Mouse (Mus musculus): Measurements from ENCODE around the gene Hcst. TPM values are rescaled to one million over a fixed set of nuclear protein-coding genes. Genes with fewer than 3 reads are reported as not detected.

The Hcst gene
- polyA plus RNA-seq, 1 experiment from 2014 or later, result 0.91 TPM

DNA sequence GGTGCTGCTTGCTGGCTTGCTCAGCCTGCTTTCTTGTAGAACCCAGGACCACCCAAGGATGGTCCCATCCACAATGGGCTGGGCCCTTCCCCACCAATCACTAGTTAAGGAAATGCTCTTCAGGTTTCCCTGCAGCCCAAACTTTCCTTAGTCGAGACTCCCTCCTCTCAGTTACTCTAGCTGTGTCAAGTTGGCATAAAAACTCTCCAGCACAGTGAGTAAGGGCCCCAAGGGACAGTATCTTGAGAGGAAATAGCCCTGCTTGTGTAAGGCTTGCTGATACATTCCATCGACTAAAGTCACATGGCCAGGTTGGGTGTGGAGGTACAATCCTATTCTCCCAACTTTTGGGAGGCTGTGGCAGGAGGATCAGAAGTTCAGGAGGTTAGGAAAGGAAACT is 10.5 kb upstream of the Hcst start:
- 44% methylated on average over 2 of the region's 2 CpGs for WGBS
- no peaks in the 10 kb centered on the region for H3K4me1 ChIP-seq
- ATAC-seq (ENCODE audit: insufficient number of reproducible peaks, insufficient read depth, low FRiP score, low TSS enrichment, low read depth), result no peak

GRCm38 (mm10) chr7:30429327-30429726 is 9.7 kb upstream of the Hcst start:
- Histone ChIP-seq H3K27me3 (no peaks in the 10 kb centered on the region), H3K4me2 (no peak overlapping the region), H3K9ac (no peak overlapping the region), H3K9me3 (no peaks in the 10 kb centered on the region), H3K36me3 (peaks cover 28% of the 10 kb centered on the region), H3K27ac (no peak overlapping the region), H3K4me1 (no peaks in the 10 kb centered on the region), H3K4me3 (no peak overlapping the region)
- ATAC-seq (ENCODE audit: insufficient number of reproducible peaks, insufficient read depth, low FRiP score, low TSS enrichment, low read depth), result no peak

More for the DNA sequence above, 10.5 kb upstream of the Hcst start:
- no peak overlapping the region for H3K9ac ChIP-seq
- H3K4me3 ChIP-seq, result no peak overlapping the region
- no peaks in the 10 kb centered on the region for H3K9me3 ChIP-seq
- peaks cover 31% of the 10 kb centered on the region for H3K36me3 ChIP-seq
- H3K27me3 ChIP-seq, result peaks cover 1% of the 10 kb centered on the region; the same call in 1 of the 2 replicates
- no peak overlapping the region for H3K27ac ChIP-seq
- H3K4me2 ChIP-seq, result no peak overlapping the region

- peaks cover 27% of the 10 kb centered on the region for H3K36me3 ChIP-seq
- peak overlapping the region; percentile 97 for H3K4me2 ChIP-seq
- H3K4me3 ChIP-seq, result peak overlapping the region; percentile 64
- peaks cover 11% of the 10 kb centered on the region for H3K27me3 ChIP-seq
- no peak overlapping the region for H3K27ac ChIP-seq
- H3K9ac ChIP-seq, result peak overlapping the region; percentile 69
- H3K9me3 ChIP-seq, result 0 out of 2 replicates have a peak, but pooled peaks cover 2% of the 10 kb centered on the region
- WGBS, result 40% methylated on average over 23 of the region's 23 CpGs
- no peak for ATAC-seq (ENCODE audit: insufficient number of reproducible peaks, insufficient read depth, low FRiP score, low TSS enrichment, low read depth)
- H3K4me1 ChIP-seq, result peaks cover 19% of the 10 kb centered on the region
Measured at GRCm38 (mm10) chr7:30423071-30423641, 3.5 kb upstream of the Hcst start.

DNA sequence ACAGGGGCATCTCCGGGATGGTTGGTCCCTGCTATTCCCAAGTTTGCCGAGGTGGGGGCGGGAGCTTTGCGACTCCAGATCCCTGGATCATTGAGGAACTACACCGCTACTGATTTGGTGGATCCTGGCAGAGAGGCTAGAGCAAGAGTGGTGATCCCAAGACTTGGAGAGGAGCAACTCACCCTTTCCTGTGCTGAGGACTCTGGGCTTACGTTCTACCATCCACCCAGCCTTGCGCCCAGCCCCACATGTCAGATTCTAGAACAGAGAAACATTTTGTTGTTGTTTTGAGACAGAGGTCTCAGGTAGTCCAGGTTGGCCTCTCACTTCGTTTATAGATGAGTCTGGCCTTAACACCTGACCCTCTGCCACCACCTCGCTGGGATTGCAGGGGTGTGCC is 2.9 kb upstream of the Hcst start:
- Histone ChIP-seq H3K4me3 (peak overlapping the region; percentile 64), H3K4me1 (peaks cover 19% of the 10 kb centered on the region), H3K9me3 (0 out of 2 replicates have a peak, but pooled peaks cover 2% of the 10 kb centered on the region), H3K27ac (peak overlapping the region; percentile 48; the same call in 1 of the 2 replicates), H3K36me3 (peaks cover 23% of the 10 kb centered on the region), H3K4me2 (peak overlapping the region; percentile 97), H3K9ac (peak overlapping the region; percentile 69), H3K27me3 (peaks cover 11% of the 10 kb centered on the region)
- 14% methylated on average over 9 of the region's 9 CpGs for WGBS
- 0 out of 2 replicates have a peak, but pooled peaks have one; percentile 17 for ATAC-seq (ENCODE audit: insufficient number of reproducible peaks, insufficient read depth, low FRiP score, low TSS enrichment, low read depth)

GRCm38 (mm10) chr7:30421890-30422435 is 2.3 kb upstream of the Hcst start:
- 0 out of 2 replicates have a peak, but pooled peaks cover 2% of the 10 kb centered on the region for H3K9me3 ChIP-seq
- ATAC-seq (ENCODE audit: insufficient number of reproducible peaks, insufficient read depth, low FRiP score, low TSS enrichment, low read depth), result peak; percentile 62; the same call in 1 of the 2 replicates
- H3K27me3 ChIP-seq, result peaks cover 11% of the 10 kb centered on the region
- peak overlapping the region; percentile 64 for H3K4me3 ChIP-seq
- H3K9ac ChIP-seq, result peak overlapping the region; percentile 69
- H3K4me2 ChIP-seq, result peak overlapping the region; percentile 97
- 0 out of 2 replicates have a peak overlapping the region, but pooled peaks have one; percentile 23 for H3K27ac ChIP-seq
- WGBS, result under 1% methylated on average over 45 of the region's 45 CpGs
- peaks cover 19% of the 10 kb centered on the region for H3K4me1 ChIP-seq
- peaks cover 17% of the 10 kb centered on the region for H3K36me3 ChIP-seq

GRCm38 (mm10) chr7:30421175-30421889 is 1.7 kb upstream of the Hcst start, which contains the start of gene Nfkbid:
TSS of gene Nfkbid (plus strand) at chr7:30421732.
- Histone ChIP-seq H3K9me3 (0 out of 2 replicates have a peak, but pooled peaks cover 2% of the 10 kb centered on the region), H3K4me2 (peak within 1 kb of the TSS; percentile 97), H3K27ac (peak within 1 kb of the TSS; percentile 48; the same call in 1 of the 2 replicates), H3K9ac (peak within 1 kb of the TSS; percentile 69), H3K4me3 (peak within 1 kb of the TSS; percentile 64), H3K36me3 (peaks cover 13% of the 10 kb centered on the region), H3K27me3 (peaks cover 11% of the 10 kb centered on the region), H3K4me1 (peaks cover 19% of the 10 kb centered on the region)
- WGBS, result 9% methylated on average over 31 of the region's 31 CpGs
- ATAC-seq (ENCODE audit: insufficient number of reproducible peaks, insufficient read depth, low FRiP score, low TSS enrichment, low read depth), result no peak

- WGBS, result 61% methylated on average over 3 of the region's 3 CpGs
Measured at GRCm38 (mm10) chr7:30420673-30421072, 1.0 kb upstream of the Hcst start.

GRCm38 (mm10) chr7:30417856-30418255 is 1.8 kb downstream of the Hcst start:
- no peak overlapping the region for H3K27ac ChIP-seq
- no peak overlapping the region for H3K9ac ChIP-seq
- H3K4me1 ChIP-seq, result peaks cover 13% of the 10 kb centered on the region
- no peak overlapping the region for H3K4me3 ChIP-seq
- H3K36me3 ChIP-seq, result no peaks in the 10 kb centered on the region
- H3K4me2 ChIP-seq, result no peak overlapping the region
- ATAC-seq (ENCODE audit: insufficient number of reproducible peaks, insufficient read depth, low FRiP score, low TSS enrichment, low read depth), result no peak
- H3K9me3 ChIP-seq, result 0 out of 2 replicates have a peak, but pooled peaks cover 2% of the 10 kb centered on the region
- 74% methylated on average over 9 of the region's 9 CpGs for WGBS
- H3K27me3 ChIP-seq, result peaks cover 11% of the 10 kb centered on the region

More at GRCm38 (mm10) chr7:30420673-30421072, 1.0 kb upstream of the Hcst start:
- no peak overlapping the region for H3K9ac ChIP-seq
- H3K27me3 ChIP-seq, result peaks cover 11% of the 10 kb centered on the region
- H3K27ac ChIP-seq, result no peak overlapping the region
- peaks cover 7% of the 10 kb centered on the region for H3K36me3 ChIP-seq
- peaks cover 19% of the 10 kb centered on the region for H3K4me1 ChIP-seq
- no peak for ATAC-seq (ENCODE audit: insufficient number of reproducible peaks, insufficient read depth, low FRiP score, low TSS enrichment, low read depth)
- no peak overlapping the region for H3K4me3 ChIP-seq
- H3K9me3 ChIP-seq, result 0 out of 2 replicates have a peak, but pooled peaks cover 2% of the 10 kb centered on the region
- no peak overlapping the region for H3K4me2 ChIP-seq

- H3K9ac ChIP-seq, result no peak within 1 kb of the TSS
- ATAC-seq (ENCODE audit: insufficient number of reproducible peaks, insufficient read depth, low FRiP score, low TSS enrichment, low read depth), result no peak
- WGBS, result 68% methylated on average over 5 of the region's 5 CpGs
Measured at GRCm38 (mm10) chr7:30413596-30413995, 6.1 kb downstream of the Hcst start, which contains the start of gene Tyrobp. TSS of gene Tyrobp (plus strand) at chr7:30413760.

DNA sequence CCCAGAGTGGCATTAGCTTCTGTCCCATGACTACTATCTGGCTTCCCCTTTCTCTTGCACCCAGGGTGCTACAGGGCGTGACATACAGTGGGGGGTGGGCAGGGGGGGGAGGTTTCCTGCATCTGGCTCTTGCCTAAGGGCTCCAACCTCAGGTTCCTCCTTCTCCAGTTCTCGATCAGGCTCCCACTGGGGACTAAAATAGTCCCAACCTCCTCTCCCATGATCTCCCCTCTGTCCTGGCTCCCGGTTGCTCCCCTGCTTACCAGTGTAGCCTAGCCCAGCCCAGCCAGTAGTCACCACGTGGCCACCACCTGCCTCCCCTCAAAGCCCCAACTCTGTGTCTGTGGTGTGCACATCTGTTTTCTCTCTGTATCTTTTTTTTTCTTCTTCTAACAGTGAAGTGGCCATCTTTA is 6.9 kb downstream of the Hcst start:
- WGBS, result 42% methylated on average over 4 of the region's 4 CpGs
- no peak for ATAC-seq (ENCODE audit: insufficient number of reproducible peaks, insufficient read depth, low FRiP score, low TSS enrichment, low read depth)
- H3K9ac ChIP-seq, result no peak overlapping the region

More at GRCm38 (mm10) chr7:30413596-30413995, 6.1 kb downstream of the Hcst start, which contains the start of gene Tyrobp:
- no peak within 1 kb of the TSS for H3K27ac ChIP-seq
- no peaks in the 10 kb centered on the region for H3K4me1 ChIP-seq
- 0 out of 2 replicates have a peak, but pooled peaks cover 6% of the 10 kb centered on the region for H3K27me3 ChIP-seq
- no peak within 1 kb of the TSS for H3K4me2 ChIP-seq
- H3K9me3 ChIP-seq, result 0 out of 2 replicates have a peak, but pooled peaks cover 2% of the 10 kb centered on the region
- H3K4me3 ChIP-seq, result no peak within 1 kb of the TSS
- no peaks in the 10 kb centered on the region for H3K36me3 ChIP-seq

DNA sequence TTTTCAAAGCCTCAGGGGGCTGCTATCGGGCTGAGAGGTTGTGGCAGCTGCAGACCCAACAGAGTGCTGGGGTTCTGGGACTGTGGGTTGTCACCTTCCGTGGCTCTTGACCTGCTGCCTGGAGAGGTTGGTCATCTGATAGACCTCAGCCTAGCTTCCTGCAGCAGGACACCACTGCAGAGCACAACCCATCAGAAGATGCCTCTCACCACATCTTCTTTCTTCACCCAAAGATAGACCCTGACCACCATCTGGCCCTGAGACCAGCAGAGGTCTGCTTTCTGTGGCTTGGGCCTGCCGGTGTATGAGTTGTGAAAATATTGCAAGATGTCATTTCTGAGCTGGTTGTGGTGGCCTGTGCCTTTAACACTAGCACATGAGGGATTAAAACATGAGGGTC is 8.6 kb downstream of the Hcst start:
- H3K9ac ChIP-seq, result no peak overlapping the region
- no peak for ATAC-seq (ENCODE audit: insufficient number of reproducible peaks, insufficient read depth, low FRiP score, low TSS enrichment, low read depth)
- no peak overlapping the region for H3K27ac ChIP-seq
- no peaks in the 10 kb centered on the region for H3K4me1 ChIP-seq
- 0 out of 2 replicates have a peak, but pooled peaks cover 6% of the 10 kb centered on the region for H3K27me3 ChIP-seq
- H3K4me3 ChIP-seq, result no peak overlapping the region
- no peak overlapping the region for H3K4me2 ChIP-seq
- peaks cover 6% of the 10 kb centered on the region; the same call in 1 of the 2 replicates for H3K9me3 ChIP-seq
- 77% methylated on average over 3 of the region's 3 CpGs for WGBS
- H3K36me3 ChIP-seq, result no peaks in the 10 kb centered on the region

More for the DNA sequence above, 6.9 kb downstream of the Hcst start:
- no peaks in the 10 kb centered on the region for H3K36me3 ChIP-seq
- H3K4me1 ChIP-seq, result no peaks in the 10 kb centered on the region
- no peaks in the 10 kb centered on the region for H3K9me3 ChIP-seq
- H3K27ac ChIP-seq, result no peak overlapping the region
- 0 out of 2 replicates have a peak, but pooled peaks cover 6% of the 10 kb centered on the region for H3K27me3 ChIP-seq
- no peak overlapping the region for H3K4me2 ChIP-seq
- no peak overlapping the region for H3K4me3 ChIP-seq

Measured in embryonic facial prominence, embryonic 13.5 days (tissue).